19 mouse cellular contexts compared by ENCODE assay signal in genomic region chr17:65942394-65942793, GRCm38 (mm10). TPM values are rescaled to one million over a fixed set of nuclear protein-coding genes. Genes with fewer than 3 reads are reported as not detected.
DNase-seq lines count a peak whose midpoint lies in the region; ATAC-seq and TF ChIP-seq lines count a peak whose summit lies in the region.
"Had no signal": no experiment of that assay in that cellular context is flagged by ENCODE, and none has a peak within 500 bp of the region (broad histone marks: within the 10 kb centered on the region; RNA-seq: fewer than 3 reads in every experiment).

No protein-coding gene starts in this region.

- DNase-seq in intestine, embryonic 14.5 days (ENCODE audit: low spot score) = no peak
- DNase-seq in Patski (ENCODE audit: low read depth, low spot score) = no peak
- no peak for DNase-seq in hindbrain, embryonic 14.5 days (ENCODE audit: low spot score)
- DNase-seq in gastrocnemius, postnatal 14 days = no peak
- DNase-seq in right cerebral cortex, postnatal 14 days = no peak
- DNase-seq: adrenal gland, postnatal 10 days; cerebellum, adult 8-10 months; heart, postnatal 36 days; retina, postnatal 1 day; spleen, adult 18-20 months; thymus, postnatal 4 days had no signal

- H3K4me1 ChIP-seq in intestine, embryonic 14.5 days (replicated peaks; ENCODE audit: control insufficient read depth, insufficient read depth, low read length) = peaks cover 22% of the 10 kb centered on the region
- H3K4me1 ChIP-seq in intestine, postnatal 0 days (replicated peaks; ENCODE audit: control insufficient read depth, insufficient read depth, low read length) = no peaks in the 10 kb centered on the region; the same call in 1 of the 2 replicates
- H3K4me1 ChIP-seq in kidney, embryonic 15.5 days = peaks cover 49% of the 10 kb centered on the region
- H3K4me1 ChIP-seq in liver, embryonic 12.5 days = peaks cover 23% of the 10 kb centered on the region
- 0 out of 2 replicates have a peak, but pooled peaks cover 3% of the 10 kb centered on the region for H3K4me1 ChIP-seq in hindbrain, embryonic 14.5 days (replicated peaks; ENCODE audit: control insufficient read depth, insufficient read depth, low read length)
- H3K4me1 ChIP-seq: forebrain, embryonic 13.5 days had no signal

- H3K9ac ChIP-seq in intestine, embryonic 14.5 days (ENCODE audit: low read length) = no peak overlapping the region
- no peak overlapping the region for H3K9ac ChIP-seq in intestine, postnatal 0 days (ENCODE audit: low read depth, low read length)
- H3K9ac ChIP-seq in kidney, embryonic 15.5 days = no peak overlapping the region
- no peak overlapping the region for H3K9ac ChIP-seq in liver, embryonic 12.5 days
- H3K9ac ChIP-seq in hindbrain, embryonic 14.5 days = no peak overlapping the region
- H3K9ac ChIP-seq: embryonic facial prominence, embryonic 15.5 days; forebrain, embryonic 13.5 days; liver, embryonic 14.5 days had no signal

- no peak overlapping the region for H3K4me3 ChIP-seq in intestine, embryonic 14.5 days (ENCODE audit: low read depth, low read length)
- H3K4me3 ChIP-seq in intestine, postnatal 0 days (ENCODE audit: low read depth, low read length) = no peak overlapping the region
- no peak overlapping the region for H3K4me3 ChIP-seq in kidney, embryonic 15.5 days (replicated peaks)
- no peak overlapping the region for H3K4me3 ChIP-seq in liver, embryonic 12.5 days
- no peak overlapping the region for H3K4me3 ChIP-seq in hindbrain, embryonic 14.5 days (replicated peaks; ENCODE audit: low read length)
- H3K4me3 ChIP-seq: embryonic facial prominence, embryonic 15.5 days; forebrain, embryonic 13.5 days had no signal

- CTCF ChIA-PET in Patski (lab: Charles Lee) = interaction anchor here (1.0 to 2.4 kb wide), 2 partner anchors 9 to 64 kb away, joined by 3 to 14 read pairs; partner anchors contain the start of gene Twsg1

- H3K27ac ChIP-seq in intestine, embryonic 14.5 days (ENCODE audit: low read depth) = 0 out of 2 replicates have a peak overlapping the region, but pooled peaks have one; percentile 23
- H3K27ac ChIP-seq in intestine, postnatal 0 days (ENCODE audit: low read depth, low read length) = no peak overlapping the region
- H3K27ac ChIP-seq in kidney, embryonic 15.5 days = peak overlapping the region; percentile 6; the same call in 1 of the 2 replicates
- H3K27ac ChIP-seq in liver, embryonic 12.5 days = no peak overlapping the region
- no peak overlapping the region for H3K27ac ChIP-seq in hindbrain, embryonic 14.5 days
- H3K27ac ChIP-seq: embryonic facial prominence, embryonic 15.5 days; forebrain, embryonic 13.5 days; hindbrain, postnatal 0 days; liver, embryonic 14.5 days had no signal

- H3K9me3 ChIP-seq in intestine, embryonic 14.5 days (ENCODE audit: control insufficient read depth, low read length) = no peaks in the 10 kb centered on the region
- H3K9me3 ChIP-seq in intestine, postnatal 0 days (ENCODE audit: control insufficient read depth) = no peaks in the 10 kb centered on the region
- H3K9me3 ChIP-seq in kidney, embryonic 15.5 days (replicated peaks) = no peaks in the 10 kb centered on the region
- H3K9me3 ChIP-seq in liver, embryonic 12.5 days (replicated peaks) = no peaks in the 10 kb centered on the region
- H3K9me3 ChIP-seq in hindbrain, embryonic 14.5 days (ENCODE audit: control insufficient read depth, low read length) = no peaks in the 10 kb centered on the region
- H3K9me3 ChIP-seq: embryonic facial prominence, embryonic 15.5 days; forebrain, embryonic 13.5 days had no signal

- POLR2A ChIA-PET in Patski (lab: Charles Lee) = no interaction called here

- H3K27me3 ChIP-seq in intestine, embryonic 14.5 days (replicated peaks; ENCODE audit: control insufficient read depth, insufficient read depth, low read length) = no peaks in the 10 kb centered on the region
- no peaks in the 10 kb centered on the region for H3K27me3 ChIP-seq in intestine, postnatal 0 days (replicated peaks; ENCODE audit: control insufficient read depth, insufficient read depth, low read length)
- no peaks in the 10 kb centered on the region for H3K27me3 ChIP-seq in Patski
- no peaks in the 10 kb centered on the region for H3K27me3 ChIP-seq in kidney, embryonic 15.5 days
- H3K27me3 ChIP-seq in liver, embryonic 12.5 days (replicated peaks) = no peaks in the 10 kb centered on the region
- H3K27me3 ChIP-seq in hindbrain, embryonic 14.5 days (ENCODE audit: control insufficient read depth, insufficient read depth, low read length) = no peaks in the 10 kb centered on the region
- H3K27me3 ChIP-seq: embryonic facial prominence, embryonic 15.5 days; forebrain, embryonic 13.5 days had no signal

- ATAC-seq in intestine, embryonic 14.5 days (replicated peaks; ENCODE audit: low FRiP score, low TSS enrichment, low read depth) = no peak
- ATAC-seq in intestine, postnatal 0 days = no peak
- ATAC-seq in Patski = peak; percentile 10
- peak; percentile 61; the same call in 1 of the 2 replicates for ATAC-seq in kidney, embryonic 15.5 days (replicated peaks; ENCODE audit: low FRiP score)
- ATAC-seq in liver, embryonic 12.5 days = 0 out of 2 replicates have a peak, but pooled peaks have one; percentile 42
- ATAC-seq in hindbrain, embryonic 14.5 days (ENCODE audit: low FRiP score) = no peak
- ATAC-seq: forebrain, embryonic 13.5 days; hindbrain, postnatal 0 days had no signal

- whole genome bisulfite sequencing in intestine, embryonic 14.5 days = 27% methylated on average over 4 of the region's 4 CpGs
- 26% methylated on average over 4 of the region's 4 CpGs for WGBS in intestine, postnatal 0 days
- WGBS in kidney, embryonic 15.5 days = 25% methylated on average over 4 of the region's 4 CpGs
- 72% methylated on average over 4 of the region's 4 CpGs for WGBS in liver, embryonic 12.5 days (ENCODE audit: insufficient replicate concordance)
- 68% methylated on average over 4 of the region's 4 CpGs for WGBS in hindbrain, embryonic 14.5 days

- peaks cover 13% of the 10 kb centered on the region for H3K36me3 ChIP-seq in intestine, embryonic 14.5 days (ENCODE audit: control insufficient read depth, insufficient read depth, low read length)
- H3K36me3 ChIP-seq in intestine, postnatal 0 days (ENCODE audit: control insufficient read depth, insufficient read depth) = 0 out of 2 replicates have a peak, but pooled peaks cover 12% of the 10 kb centered on the region
- peaks cover 27% of the 10 kb centered on the region for H3K36me3 ChIP-seq in kidney, embryonic 15.5 days
- peaks cover 27% of the 10 kb centered on the region for H3K36me3 ChIP-seq in liver, embryonic 12.5 days
- peaks cover 25% of the 10 kb centered on the region for H3K36me3 ChIP-seq in hindbrain, embryonic 14.5 days (replicated peaks; ENCODE audit: control insufficient read depth, insufficient read depth)

- intact Hi-C loops in gastrocnemius, postnatal 14 days (cut with DNase I; ENCODE audit: low total_unique reads) = no loop called here

- in situ Hi-C loops in Patski (cut with MboI; ENCODE audit: low pct_unique_long_range_greater_than_20kb) = no loop called here

- TF ChIP-seq CTCF in intestine, postnatal 0 days (IDR thresholded peaks at IDR 0.05; ENCODE audit: low read depth) = no peak
- TF ChIP-seq CTCF in Patski (IDR thresholded peaks at IDR 0.05) = no peak

- no peak overlapping the region for H3K4me2 ChIP-seq in intestine, embryonic 14.5 days (ENCODE audit: low read length)
- H3K4me2 ChIP-seq in intestine, postnatal 0 days (replicated peaks; ENCODE audit: low read depth) = no peak overlapping the region
- H3K4me2 ChIP-seq in kidney, embryonic 15.5 days = 0 out of 2 replicates have a peak overlapping the region, but pooled peaks have one; percentile 6
- H3K4me2 ChIP-seq in liver, embryonic 12.5 days = no peak overlapping the region
- no peak overlapping the region for H3K4me2 ChIP-seq in hindbrain, embryonic 14.5 days (replicated peaks)
- H3K4me2 ChIP-seq: embryonic facial prominence, embryonic 15.5 days; forebrain, embryonic 13.5 days; heart, embryonic 11.5 days had no signal

RNA-seq across cellular contexts. Expression of gene Twsg1, which starts 8.6 kb away (rescaled TPM):
- 104 and 114 TPM in 2 replicates for polyA plus RNA-seq in intestine, embryonic 14.5 days (2014; fragmentation: Nextera tagmentation; extraction: Ambion mirVana)
- polyA plus RNA-seq in intestine, postnatal 0 days (2015; fragmentation: Nextera tagmentation; extraction: Ambion mirVana) = 35.6 and 36.0 TPM in 2 replicates
- polyA plus RNA-seq in Patski (2021) = 162 TPM
- 115 and 118 TPM in 2 replicates for polyA plus RNA-seq in kidney, embryonic 15.5 days (2015; fragmentation: Nextera tagmentation; extraction: Ambion mirVana)
- polyA plus RNA-seq in liver, embryonic 12.5 days (2016; fragmentation: Nextera tagmentation; extraction: Ambion mirVana) = 23.1 and 26.4 TPM in 2 replicates
- polyA plus RNA-seq in hindbrain, embryonic 14.5 days (2014; fragmentation: Nextera tagmentation; extraction: Ambion mirVana) = 66.0 and 71.2 TPM in 2 replicates
- total RNA-seq in gastrocnemius, postnatal 14 days (2021) = 10 to 100 TPM; 16.9 to 25.5 TPM

RNA-seq across cellular contexts. Expression of gene Ralbp1, which starts 56.8 kb away (rescaled TPM):
- 62.0 and 67.7 TPM in 2 replicates for polyA plus RNA-seq in intestine, embryonic 14.5 days (2014; fragmentation: Nextera tagmentation; extraction: Ambion mirVana)
- 57.4 and 66.2 TPM in 2 replicates for polyA plus RNA-seq in intestine, postnatal 0 days (2015; fragmentation: Nextera tagmentation; extraction: Ambion mirVana)
- 65.8 TPM for polyA plus RNA-seq in Patski (2021)
- 66.0 and 70.2 TPM in 2 replicates for polyA plus RNA-seq in kidney, embryonic 15.5 days (2015; fragmentation: Nextera tagmentation; extraction: Ambion mirVana)
- polyA plus RNA-seq in liver, embryonic 12.5 days (2016; fragmentation: Nextera tagmentation; extraction: Ambion mirVana) = 45.9 and 47.3 TPM in 2 replicates
- polyA plus RNA-seq in hindbrain, embryonic 14.5 days (2014; fragmentation: Nextera tagmentation; extraction: Ambion mirVana) = 40.5 and 44.2 TPM in 2 replicates
- total RNA-seq in gastrocnemius, postnatal 14 days (2021) = 10 to 100 TPM; 25.3 to 25.8 TPM

Comparison
In these comparisons a context has a peak if more than half of its experiments do, and no peak if none do; other contexts are left out.
1. H3K27ac ChIP-seq: peak in intestine, embryonic 14.5 days (single experiment) and kidney, embryonic 15.5 days (single experiment); none in intestine, postnatal 0 days (single experiment), liver, embryonic 12.5 days (single experiment) and hindbrain, embryonic 14.5 days (single experiment).
2. ATAC-seq: peak in Patski (single experiment), kidney, embryonic 15.5 days (single experiment) and liver, embryonic 12.5 days (single experiment); none in intestine, embryonic 14.5 days (single experiment), intestine, postnatal 0 days (single experiment) and hindbrain, embryonic 14.5 days (single experiment).